Mouse (Mus musculus): ENCODE data around the gene Sh2d3c.

GRCm38 (mm10) chr2:32683701-32684100, 37.2 kb upstream of the Sh2d3c start:
- no peak for TF ChIP-seq GATA1 (IDR thresholded peaks at IDR 0.05; ENCODE audit: low read length)
- no peak for TF ChIP-seq TAL1 (IDR thresholded peaks at IDR 0.05; ENCODE audit: low read length)
